In the genomic region with DNA sequence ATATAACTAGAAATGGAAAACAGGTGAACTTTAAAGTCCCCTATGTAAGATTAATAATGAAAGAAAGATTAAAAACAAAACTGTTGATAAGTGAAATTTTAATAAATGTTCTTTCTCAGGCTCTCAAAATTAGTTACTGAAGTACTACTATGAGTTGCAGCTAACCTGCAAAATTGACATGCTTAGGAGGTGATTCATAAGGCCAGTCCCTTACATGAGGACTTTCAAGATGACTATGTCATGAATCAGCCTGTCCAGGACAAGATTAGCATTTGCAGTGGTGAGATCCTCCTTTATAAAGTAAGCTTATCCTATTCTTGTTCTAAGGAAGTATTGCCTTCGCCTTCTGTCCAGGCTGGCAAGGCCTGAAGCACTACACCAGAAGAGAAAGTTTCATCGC, we compare ENCODE assay signal across 26 mouse cellular contexts.
"Had no signal": no experiment of that assay in that cellular context is flagged by ENCODE, and none has a peak within 500 bp of the region (broad histone marks: within the 10 kb centered on the region; RNA-seq: fewer than 3 reads in every experiment).

No protein-coding gene starts in this region.

- H3K4me3 ChIP-seq: heart, embryonic 10.5 days; heart, embryonic 12.5 days; hindbrain, embryonic 13.5 days; hindbrain, embryonic 15.5 days; kidney, embryonic 15.5 days; limb, embryonic 13.5 days; limb, embryonic 15.5 days; liver, embryonic 13.5 days; liver, embryonic 15.5 days had no signal

- ATAC-seq: hindbrain, postnatal 0 days; intestine, embryonic 16.5 days; liver, postnatal 0 days had no signal

- H3K9ac ChIP-seq: heart, embryonic 12.5 days; hindbrain, embryonic 13.5 days; hindbrain, embryonic 15.5 days; kidney, embryonic 15.5 days; limb, embryonic 13.5 days; limb, embryonic 15.5 days; liver, embryonic 13.5 days; liver, embryonic 15.5 days; liver, postnatal 0 days had no signal

- H3K27me3 ChIP-seq: heart, embryonic 12.5 days; hindbrain, embryonic 13.5 days; hindbrain, embryonic 15.5 days; kidney, embryonic 15.5 days; limb, embryonic 13.5 days; limb, embryonic 15.5 days; liver, embryonic 13.5 days; liver, embryonic 15.5 days had no signal

- H3K4me1 ChIP-seq: heart, embryonic 10.5 days; heart, embryonic 12.5 days; hindbrain, embryonic 13.5 days; hindbrain, embryonic 15.5 days; kidney, embryonic 15.5 days; limb, embryonic 13.5 days; limb, embryonic 15.5 days; liver, embryonic 13.5 days; liver, embryonic 15.5 days had no signal

- H3K9me3 ChIP-seq: heart, embryonic 10.5 days; heart, embryonic 12.5 days; hindbrain, embryonic 13.5 days; hindbrain, embryonic 15.5 days; kidney, embryonic 15.5 days; limb, embryonic 13.5 days; limb, embryonic 15.5 days; liver, embryonic 13.5 days; liver, embryonic 15.5 days had no signal

- DNase-seq: gastrocnemius, postnatal 10 days; gastrocnemius, postnatal 25 days; heart, adult 18-20 months; heart, postnatal 14 days; heart, postnatal 36 days; kidney, adult 11 months; kidney, adult 2 months; kidney, adult 9 months; kidney, postnatal 14 days; kidney, postnatal 36 days; layer of hippocampus, adult 9-11 months; layer of hippocampus, postnatal 36 days; left cerebral cortex, postnatal 4 days; liver, embryonic 13.5 days; liver, postnatal 0 days had no signal

- H3K36me3 ChIP-seq: heart, embryonic 10.5 days; heart, embryonic 12.5 days; hindbrain, embryonic 13.5 days; hindbrain, embryonic 15.5 days; kidney, embryonic 15.5 days; limb, embryonic 13.5 days; limb, embryonic 15.5 days; liver, embryonic 13.5 days; liver, embryonic 15.5 days had no signal

- H3K4me2 ChIP-seq: heart, embryonic 12.5 days; hindbrain, embryonic 13.5 days; hindbrain, embryonic 15.5 days; kidney, embryonic 15.5 days; limb, embryonic 13.5 days; limb, embryonic 15.5 days; liver, embryonic 13.5 days; liver, embryonic 15.5 days had no signal

- H3K27ac ChIP-seq: heart, embryonic 10.5 days; hindbrain, embryonic 13.5 days; hindbrain, embryonic 15.5 days; hindbrain, postnatal 0 days; kidney, embryonic 15.5 days; kidney, postnatal 0 days; limb, embryonic 13.5 days; limb, embryonic 15.5 days; liver, embryonic 13.5 days; liver, embryonic 15.5 days had no signal
